Mouse (Mus musculus) left cerebral cortex, postnatal 14 days (tissue): ENCODE measurements around the gene Cst11. TPM values are rescaled to one million over a fixed set of nuclear protein-coding genes. Genes with fewer than 3 reads are reported as not detected.

Source experiments
- total RNA-seq, 2 experiments: library from RNA; stranded (reverse); gene quantifications; 2 replicates each; pipeline ENCODE4 v1.2.3; 2021

Cst11 gene
- total RNA-seq, 2 experiments from 2014 or later: not detected

Other genes starting within 250 kb of the Cst11 start
- gene Nxt1, start 98.9 kb downstream of the Cst11 start, total RNA-seq: 10 to 100 TPM; 11.6 to 11.7 TPM
- gene Gzf1, start 90.5 kb downstream of the Cst11 start, total RNA-seq: 10 to 100 TPM; 25.9 to 26.7 TPM
- gene Napb, start 39.0 kb downstream of the Cst11 start, total RNA-seq: 100 to 1,000 TPM; 286 to 309 TPM
- gene Cstl1, start 21.1 kb downstream of the Cst11 start, total RNA-seq: not detected
- not detected for gene 8030411F24Rik, start 10.5 kb upstream of the Cst11 start, total RNA-seq
- gene Cst12, start 17.9 kb upstream of the Cst11 start, total RNA-seq: under 1 TPM in 1 of 2 experiments, not detected in 1; 0.70 TPM
- not detected for gene Cst8, start 27.3 kb upstream of the Cst11 start, total RNA-seq
- gene Cst13, start 48.6 kb upstream of the Cst11 start, total RNA-seq: not detected
- not detected for gene Cst9, start 63.6 kb upstream of the Cst11 start, total RNA-seq
- not detected for gene 9230104L09Rik, start 93.5 kb upstream of the Cst11 start, total RNA-seq
- 1,000 to 10,000 TPM; 1,971 to 2,132 TPM for gene Cst3, start 104.2 kb upstream of the Cst11 start, total RNA-seq
- not detected for gene Gm1330, start 231.8 kb upstream of the Cst11 start, total RNA-seq
- gene Gm10750, start 245.7 kb upstream of the Cst11 start, total RNA-seq: not detected